Mouse (Mus musculus): ENCODE data around the gene Tns1. TPM values are rescaled to one million over a fixed set of nuclear protein-coding genes. Genes with fewer than 3 reads are reported as not detected.

Gene Tns1
- total and polyA plus RNA-seq, 3 experiments: 365 to 748 (median 629) TPM

DNA sequence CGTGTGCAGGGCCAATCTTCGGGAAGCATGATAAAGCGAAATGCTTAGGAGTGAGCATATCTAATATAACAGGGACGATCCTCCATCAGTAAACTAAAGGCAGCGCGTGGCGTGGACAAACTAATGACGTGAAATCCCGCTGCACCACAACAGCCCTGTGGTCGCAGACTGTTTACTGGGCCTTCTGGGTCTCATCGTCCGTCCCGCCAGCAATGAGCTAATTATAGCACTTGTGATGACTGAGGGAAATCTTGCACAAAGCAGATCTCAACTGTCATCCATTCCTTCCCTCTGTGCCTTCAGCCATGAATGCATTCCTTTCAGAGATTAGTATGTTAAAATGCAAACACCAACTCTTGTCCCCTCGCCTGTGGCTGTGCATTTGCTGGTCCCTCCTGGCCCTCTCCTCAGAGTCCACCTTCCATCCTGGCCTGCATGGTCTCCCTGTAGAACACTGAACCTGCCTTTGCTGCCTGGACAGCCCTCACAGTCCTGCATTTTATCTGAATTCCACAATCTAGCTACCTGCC, 32.2 kb upstream of the Tns1 start:
- 62% methylated on average over 14 of the region's 14 CpGs for WGBS
- no peak overlapping the region for H3K27ac ChIP-seq
- intact Hi-C loops (cut with DNase I): no loop called here
- TF ChIP-seq POLR2A (IDR thresholded peaks at IDR 0.05; ENCODE audit: insufficient read depth, low read depth, low read length): no peak
- TF ChIP-seq EP300 (IDR thresholded peaks at IDR 0.05; ENCODE audit: insufficient read depth, low read depth, low read length): no peak
- no peak for TF ChIP-seq CTCF (IDR thresholded peaks at IDR 0.05)
- no peak overlapping the region for H3K9ac ChIP-seq (ENCODE audit: low read depth, low read length)
- H3K79me2 ChIP-seq (replicated peaks; ENCODE audit: control insufficient read depth, insufficient read depth, low read length): no peaks in the 10 kb centered on the region
- no peaks in the 10 kb centered on the region for H3K4me1 ChIP-seq (ENCODE audit: control insufficient read depth, insufficient read depth, low read length)
- no peak overlapping the region for H3K4me3 ChIP-seq
- no peak for DNase-seq
- H3K36me3 ChIP-seq (ENCODE audit: control insufficient read depth, insufficient read depth, low read length): no peaks in the 10 kb centered on the region
- H3K27me3 ChIP-seq (ENCODE audit: control insufficient read depth, insufficient read depth, low read length): no peaks in the 10 kb centered on the region

DNA sequence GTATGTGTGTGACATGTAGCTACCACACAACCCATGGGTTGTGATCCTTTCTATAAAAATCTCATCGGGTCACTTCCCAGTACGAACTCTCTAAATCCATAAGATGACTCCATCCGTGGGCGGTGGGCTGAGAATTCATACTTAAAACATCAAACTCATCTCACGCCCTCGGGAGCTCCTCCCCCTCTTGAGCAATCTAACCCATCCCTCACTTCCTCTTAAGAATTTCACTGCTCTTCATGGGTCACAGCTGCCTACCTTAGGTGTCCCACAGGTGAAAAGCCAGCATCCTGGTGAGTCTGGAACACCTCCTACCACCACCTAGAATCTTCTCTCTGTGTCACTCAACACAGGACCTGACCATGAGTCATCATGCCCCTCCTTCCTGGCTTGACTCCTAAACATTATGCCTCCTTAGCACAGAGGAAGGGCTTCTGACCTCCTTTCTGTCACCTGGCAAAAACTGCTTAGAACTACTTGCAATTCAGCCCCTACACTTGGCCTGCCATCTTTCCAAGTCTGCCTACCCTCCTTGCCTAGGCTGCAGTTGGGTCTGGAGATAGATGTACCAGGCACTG, 31.3 kb upstream of the Tns1 start:
- intact Hi-C loops (cut with DNase I): no loop called here
- H3K4me3 ChIP-seq: no peak overlapping the region
- DNase-seq: no peak
- 75% methylated on average over 6 of the region's 6 CpGs for WGBS
- no peaks in the 10 kb centered on the region for H3K27me3 ChIP-seq (ENCODE audit: control insufficient read depth, insufficient read depth, low read length)
- H3K36me3 ChIP-seq (ENCODE audit: control insufficient read depth, insufficient read depth, low read length): no peaks in the 10 kb centered on the region
- TF ChIP-seq POLR2A (IDR thresholded peaks at IDR 0.05; ENCODE audit: insufficient read depth, low read depth, low read length): no peak
- no peak for TF ChIP-seq CTCF (IDR thresholded peaks at IDR 0.05)
- TF ChIP-seq EP300 (IDR thresholded peaks at IDR 0.05; ENCODE audit: insufficient read depth, low read depth, low read length): no peak
- H3K27ac ChIP-seq: no peak overlapping the region
- H3K4me1 ChIP-seq (ENCODE audit: control insufficient read depth, insufficient read depth, low read length): no peaks in the 10 kb centered on the region
- H3K9ac ChIP-seq (ENCODE audit: low read depth, low read length): no peak overlapping the region
- no peaks in the 10 kb centered on the region for H3K79me2 ChIP-seq (replicated peaks; ENCODE audit: control insufficient read depth, insufficient read depth, low read length)

DNA sequence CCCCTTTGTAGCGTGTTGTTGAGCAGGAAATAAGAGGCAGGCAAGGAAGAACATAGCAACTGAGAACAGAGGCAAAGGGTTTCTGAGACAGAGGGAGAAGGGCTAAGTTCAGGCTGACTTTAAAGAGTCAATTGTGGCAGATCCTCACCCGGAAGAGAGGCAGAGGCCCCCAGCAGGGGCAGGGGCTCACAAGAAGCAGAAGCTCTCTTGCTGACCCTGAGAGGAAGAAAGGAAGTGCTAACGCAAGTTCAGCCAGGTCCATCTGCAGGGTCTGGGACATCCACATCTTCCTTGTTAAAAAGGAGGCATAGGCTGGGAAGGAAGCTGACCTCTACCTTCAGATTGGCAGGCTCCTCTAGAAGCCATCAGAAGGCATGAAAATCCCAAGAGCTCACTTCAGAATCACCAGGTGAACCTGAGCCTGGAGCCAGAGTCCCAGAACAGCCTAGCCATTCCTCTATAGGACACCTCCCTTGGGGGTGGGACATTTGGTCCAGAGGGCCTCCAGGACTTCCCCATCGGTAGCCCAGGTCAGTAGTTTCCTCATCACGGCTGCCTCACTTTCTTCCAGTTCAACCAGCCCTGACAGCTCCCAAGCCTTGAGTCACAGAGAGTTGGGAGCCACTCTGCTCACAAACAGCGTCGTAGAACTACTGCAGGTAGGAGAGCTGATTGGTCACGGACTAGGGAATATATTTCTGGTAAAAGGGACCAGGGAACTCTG, 29.4 kb upstream of the Tns1 start, which contains the start of gene Cxcr2:
Gene Cxcr2, plus strand, starts transcription at position 529 of the 724 bp plus-strand sequence.
- Histone ChIP-seq H3K36me3 (ENCODE audit: control insufficient read depth, insufficient read depth, low read length) (no peaks in the 10 kb centered on the region), H3K27me3 (ENCODE audit: control insufficient read depth, insufficient read depth, low read length) (no peaks in the 10 kb centered on the region), H3K9ac (ENCODE audit: low read depth, low read length) (no peak within 1 kb of the TSS), H3K4me3 (no peak within 1 kb of the TSS), H3K79me2 (replicated peaks; ENCODE audit: control insufficient read depth, insufficient read depth, low read length) (no peaks in the 10 kb centered on the region), H3K27ac (no peak within 1 kb of the TSS), H3K4me1 (ENCODE audit: control insufficient read depth, insufficient read depth, low read length) (no peaks in the 10 kb centered on the region)
- TF ChIP-seq CTCF (IDR thresholded peaks at IDR 0.05) (no peak), EP300 (IDR thresholded peaks at IDR 0.05; ENCODE audit: insufficient read depth, low read depth, low read length) (no peak), POLR2A (IDR thresholded peaks at IDR 0.05; ENCODE audit: insufficient read depth, low read depth, low read length) (no peak)
- DNase-seq: no peak
- intact Hi-C loops (cut with DNase I): no loop called here
- 63% methylated on average over 8 of the region's 8 CpGs for WGBS

DNA sequence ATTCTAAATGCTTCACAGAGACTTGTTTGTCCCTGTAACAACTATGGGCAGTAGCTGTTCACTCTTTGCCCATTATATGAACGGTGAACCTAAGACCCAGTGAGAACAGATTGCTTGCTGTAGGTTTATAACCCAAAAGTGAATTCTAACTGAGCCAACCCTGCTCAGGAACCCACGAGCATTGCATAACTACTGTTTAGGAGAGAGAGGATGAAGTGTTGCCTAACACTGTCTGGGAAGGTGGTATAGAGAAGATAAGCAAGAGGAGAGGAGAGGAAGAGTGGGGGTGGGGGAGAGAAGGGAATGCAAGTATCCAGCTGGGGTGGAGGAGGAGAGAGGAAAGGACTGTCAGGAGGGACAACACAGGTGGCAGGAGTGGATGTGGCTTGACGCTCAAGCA, 26.8 kb upstream of the Tns1 start:
- Histone ChIP-seq H3K79me2 (replicated peaks; ENCODE audit: control insufficient read depth, insufficient read depth, low read length) (no peaks in the 10 kb centered on the region), H3K27ac (no peak overlapping the region), H3K27me3 (ENCODE audit: control insufficient read depth, insufficient read depth, low read length) (no peaks in the 10 kb centered on the region), H3K9ac (ENCODE audit: low read depth, low read length) (no peak overlapping the region), H3K36me3 (ENCODE audit: control insufficient read depth, insufficient read depth, low read length) (no peaks in the 10 kb centered on the region), H3K4me3 (no peak overlapping the region), H3K4me1 (ENCODE audit: control insufficient read depth, insufficient read depth, low read length) (peaks cover 2% of the 10 kb centered on the region; the same call in 1 of the 2 replicates)
- DNase-seq: no peak
- WGBS: 51% methylated on average over 3 of the region's 3 CpGs
- intact Hi-C loops (cut with DNase I): no loop called here
- no peak for TF ChIP-seq CTCF (IDR thresholded peaks at IDR 0.05)
- no peak for TF ChIP-seq POLR2A (IDR thresholded peaks at IDR 0.05; ENCODE audit: insufficient read depth, low read depth, low read length)
- no peak for TF ChIP-seq EP300 (IDR thresholded peaks at IDR 0.05; ENCODE audit: insufficient read depth, low read depth, low read length)

DNA sequence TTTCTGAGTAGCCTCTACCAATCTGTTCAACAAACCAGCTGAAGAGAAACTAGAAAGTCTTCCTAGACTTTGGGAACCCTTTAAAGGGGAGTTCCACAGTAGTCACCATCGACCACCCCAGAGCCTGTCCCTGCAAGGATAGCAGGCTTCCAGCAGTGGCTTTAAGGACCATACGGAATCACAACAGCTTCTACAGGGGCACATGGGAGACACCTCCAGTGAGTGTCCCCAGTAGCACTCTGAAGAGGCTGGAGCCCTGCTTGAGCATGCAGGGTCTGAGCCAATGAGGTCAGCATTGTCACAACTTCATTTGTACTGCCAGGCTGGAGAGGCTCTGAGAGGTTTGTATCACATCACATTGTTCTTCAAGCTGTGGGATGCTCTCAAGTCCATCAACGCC, 25.9 kb upstream of the Tns1 start:
- no peaks in the 10 kb centered on the region for H3K27me3 ChIP-seq (ENCODE audit: control insufficient read depth, insufficient read depth, low read length)
- no peak overlapping the region for H3K4me3 ChIP-seq
- TF ChIP-seq EP300 (IDR thresholded peaks at IDR 0.05; ENCODE audit: insufficient read depth, low read depth, low read length) (no peak), POLR2A (IDR thresholded peaks at IDR 0.05; ENCODE audit: insufficient read depth, low read depth, low read length) (no peak), CTCF (IDR thresholded peaks at IDR 0.05) (no peak)
- no peak overlapping the region for H3K27ac ChIP-seq
- H3K9ac ChIP-seq (ENCODE audit: low read depth, low read length): no peak overlapping the region
- DNase-seq: no peak
- intact Hi-C loops (cut with DNase I): no loop called here
- no peaks in the 10 kb centered on the region for H3K36me3 ChIP-seq (ENCODE audit: control insufficient read depth, insufficient read depth, low read length)
- peaks cover 2% of the 10 kb centered on the region; the same call in 1 of the 2 replicates for H3K4me1 ChIP-seq (ENCODE audit: control insufficient read depth, insufficient read depth, low read length)
- WGBS: 76% methylated on average over 3 of the region's 3 CpGs
- no peaks in the 10 kb centered on the region for H3K79me2 ChIP-seq (replicated peaks; ENCODE audit: control insufficient read depth, insufficient read depth, low read length)

Data from heart, adult 2 months (tissue).